Mouse (Mus musculus): Measurements from ENCODE around the gene Kctd17. TPM values are rescaled to one million over a fixed set of nuclear protein-coding genes. Genes with fewer than 3 reads are reported as not detected.
A peak's percentile ranks its signal among the peaks of the same experiment; 100 is the strongest.

Gene Kctd17
- polyA plus RNA-seq, 1 experiment from 2014 or later = 22.0 TPM

DNA sequence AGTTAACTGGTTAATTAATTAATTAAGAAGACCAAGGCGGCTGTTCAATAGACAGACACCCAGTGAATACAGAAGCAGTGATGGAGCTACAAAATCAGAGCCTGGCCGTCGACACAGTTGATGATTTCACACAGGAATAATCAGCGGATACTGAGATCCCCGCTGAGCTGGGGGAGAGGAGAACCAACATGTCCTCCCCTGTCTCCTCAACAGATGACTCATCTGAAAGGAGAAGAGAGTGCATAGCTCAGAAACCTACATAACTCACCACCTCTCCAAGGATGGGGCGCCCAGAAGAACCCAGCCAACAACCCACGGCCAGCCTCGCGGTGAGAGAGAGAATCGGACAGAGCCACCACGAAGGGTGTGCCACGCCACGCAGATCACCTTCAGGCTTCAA is 8.0 kb upstream of the Kctd17 start:
- Histone ChIP-seq H3K27me3 (ENCODE audit: control insufficient read depth, insufficient read depth, low read length) (peaks cover 10% of the 10 kb centered on the region; the same call in 1 of the 2 replicates), H3K4me3 (ENCODE audit: control insufficient read depth in 1 of 2, insufficient read depth in 1 of 2, low read depth in 1 of 2, low read length in 2 of 2) (no peak overlapping the region), H3K9me3 (ENCODE audit: control insufficient read depth, low read length) (no peaks in the 10 kb centered on the region), H3K4me1 (ENCODE audit: control insufficient read depth in 2 of 2, insufficient read depth in 2 of 2, low read length in 2 of 2) (no peaks in the 10 kb centered on the region), H3K9ac (ENCODE audit: low read length) (no peak overlapping the region), H3K27ac (replicated peaks in 1 of 2; ENCODE audit: control insufficient read depth in 1 of 2, insufficient read depth in 1 of 2, low read depth in 2 of 2, low read length in 2 of 2) (no peak overlapping the region), H3K4me2 (ENCODE audit: low read length) (no peak overlapping the region), H3K36me3 (ENCODE audit: control insufficient read depth, insufficient read depth, low read length) (no peaks in the 10 kb centered on the region)
- ATAC-seq (ENCODE audit: insufficient number of reproducible peaks, insufficient read depth, low FRiP score, low read depth) = no peak
- 71% methylated on average over 13 of the region's 13 CpGs for WGBS

DNA sequence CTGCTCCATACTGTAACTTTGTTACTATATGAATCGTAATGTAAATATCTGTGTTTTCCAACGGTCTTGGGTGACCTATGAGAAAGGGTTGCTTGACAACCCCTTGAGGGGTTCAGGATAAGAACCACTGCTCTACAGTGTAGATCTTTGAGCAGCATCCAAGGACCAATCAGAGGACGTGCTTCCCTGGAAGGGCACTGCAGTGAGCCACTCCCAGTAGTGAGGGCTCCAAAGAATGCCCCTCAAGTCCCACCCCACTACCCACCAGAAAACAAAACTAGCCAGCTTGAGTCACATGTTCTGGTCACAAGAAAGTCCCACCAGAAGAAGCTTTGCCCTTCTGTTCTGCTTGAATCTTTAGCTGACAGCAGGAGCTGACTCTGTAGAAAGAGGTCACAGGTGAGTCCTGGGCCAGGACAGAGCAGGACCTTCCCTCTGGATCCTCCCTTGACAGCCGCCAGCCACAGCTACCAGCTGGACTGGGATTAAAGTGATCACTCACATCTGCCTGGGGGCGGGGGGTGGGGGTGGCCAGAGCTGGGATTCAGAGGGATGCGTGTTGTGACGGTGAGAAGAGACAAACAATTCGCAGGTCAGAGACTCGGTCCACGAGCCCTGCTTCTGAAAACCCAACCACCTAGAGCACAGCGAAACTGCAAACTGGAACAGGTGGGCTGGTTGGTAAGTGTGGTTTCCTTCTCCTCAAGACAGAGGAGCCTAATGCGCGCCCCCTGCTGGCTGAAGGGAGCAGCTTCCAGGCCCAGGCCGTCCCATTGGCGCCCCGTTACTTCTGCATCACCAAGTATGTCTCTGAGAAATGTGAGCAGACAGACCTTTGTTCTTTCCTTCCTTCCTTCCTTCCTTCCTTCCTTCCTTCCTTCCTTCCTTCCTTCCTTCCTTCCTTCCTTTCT is 6.1 kb upstream of the Kctd17 start:
- 12% methylated on average over 16 of the region's 16 CpGs for WGBS
- Histone ChIP-seq H3K4me3 (ENCODE audit: control insufficient read depth in 1 of 2, insufficient read depth in 1 of 2, low read depth in 1 of 2, low read length in 2 of 2) (no peak overlapping the region), H3K27me3 (ENCODE audit: control insufficient read depth, insufficient read depth, low read length) (peaks cover 10% of the 10 kb centered on the region; the same call in 1 of the 2 replicates), H3K4me1 (ENCODE audit: control insufficient read depth in 2 of 2, insufficient read depth in 2 of 2, low read length in 2 of 2) (no peaks in the 10 kb centered on the region), H3K27ac (replicated peaks in 1 of 2; ENCODE audit: control insufficient read depth in 1 of 2, insufficient read depth in 1 of 2, low read depth in 2 of 2, low read length in 2 of 2) (no peak overlapping the region), H3K9me3 (ENCODE audit: control insufficient read depth, low read length) (no peaks in the 10 kb centered on the region), H3K9ac (ENCODE audit: low read length) (no peak overlapping the region), H3K4me2 (ENCODE audit: low read length) (no peak overlapping the region), H3K36me3 (ENCODE audit: control insufficient read depth, insufficient read depth, low read length) (no peaks in the 10 kb centered on the region)
- ATAC-seq (ENCODE audit: insufficient number of reproducible peaks, insufficient read depth, low FRiP score, low read depth) = no peak

DNA sequence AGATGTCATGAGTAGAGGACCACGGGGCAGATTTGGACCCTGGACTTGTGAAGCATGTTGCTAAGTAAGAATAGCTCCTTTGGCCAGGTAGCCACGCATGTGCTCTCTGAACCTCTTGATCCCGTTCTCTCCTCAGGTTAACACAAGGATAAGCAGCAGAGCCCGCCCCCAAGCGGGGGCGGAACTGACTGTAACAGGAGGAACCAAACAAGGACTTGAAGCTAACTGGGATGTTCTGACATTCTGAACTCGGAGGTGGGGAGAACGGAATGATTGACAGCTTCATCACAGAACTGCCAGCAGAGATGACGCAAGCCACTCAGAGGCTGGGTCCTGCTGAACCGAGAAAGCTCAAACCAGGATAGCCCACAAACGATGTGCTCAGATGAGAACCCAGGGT is 3.9 kb upstream of the Kctd17 start:
- ATAC-seq (ENCODE audit: insufficient number of reproducible peaks, insufficient read depth, low FRiP score, low read depth) = no peak
- no peaks in the 10 kb centered on the region for H3K36me3 ChIP-seq (ENCODE audit: control insufficient read depth, insufficient read depth, low read length)
- no peak overlapping the region for H3K4me2 ChIP-seq (ENCODE audit: low read length)
- no peak overlapping the region for H3K4me3 ChIP-seq (ENCODE audit: control insufficient read depth in 1 of 2, insufficient read depth in 1 of 2, low read depth in 1 of 2, low read length in 2 of 2)
- peaks cover 13% of the 10 kb centered on the region; the same call in 1 of the 2 replicates for H3K27me3 ChIP-seq (ENCODE audit: control insufficient read depth, insufficient read depth, low read length)
- no peak overlapping the region for H3K27ac ChIP-seq (replicated peaks in 1 of 2; ENCODE audit: control insufficient read depth in 1 of 2, insufficient read depth in 1 of 2, low read depth in 2 of 2, low read length in 2 of 2)
- peaks cover 4 to 6% of the 10 kb centered on the region in 2 experiments for H3K4me1 ChIP-seq (ENCODE audit: control insufficient read depth in 2 of 2, insufficient read depth in 2 of 2, low read length in 2 of 2)
- 12% methylated on average over 11 of the region's 11 CpGs for WGBS
- no peaks in the 10 kb centered on the region for H3K9me3 ChIP-seq (ENCODE audit: control insufficient read depth, low read length)
- H3K9ac ChIP-seq (ENCODE audit: low read length) = no peak overlapping the region; the same call in 1 of the 2 replicates

DNA sequence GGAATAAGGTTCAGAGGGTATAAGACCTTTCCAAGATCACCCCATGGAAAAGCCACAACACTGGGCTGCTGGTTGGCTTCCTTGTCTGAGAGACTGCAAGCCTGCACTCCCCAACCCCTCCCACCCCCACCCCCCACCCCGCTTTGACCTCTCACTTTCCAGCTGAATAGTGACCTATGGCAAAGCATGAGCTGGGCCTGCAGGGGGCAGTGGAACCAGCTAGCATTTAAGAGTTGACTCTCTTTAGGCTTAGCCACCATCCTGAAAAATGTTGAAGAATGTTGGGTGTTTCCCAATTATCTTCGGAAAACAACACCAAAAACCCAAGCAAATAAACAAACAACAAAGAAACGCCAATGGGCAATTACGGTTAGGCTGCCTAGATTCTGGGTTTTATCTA is 3.1 kb upstream of the Kctd17 start:
- H3K4me3 ChIP-seq (ENCODE audit: control insufficient read depth in 1 of 2, insufficient read depth in 1 of 2, low read depth in 1 of 2, low read length in 2 of 2) = no peak overlapping the region
- WGBS = 54% methylated on average over 4 of the region's 4 CpGs
- H3K9me3 ChIP-seq (ENCODE audit: control insufficient read depth, low read length) = no peaks in the 10 kb centered on the region
- H3K9ac ChIP-seq (ENCODE audit: low read length) = no peak overlapping the region
- no peak for ATAC-seq (ENCODE audit: insufficient number of reproducible peaks, insufficient read depth, low FRiP score, low read depth)
- peaks cover 13% of the 10 kb centered on the region; the same call in 1 of the 2 replicates for H3K27me3 ChIP-seq (ENCODE audit: control insufficient read depth, insufficient read depth, low read length)
- no peaks in the 10 kb centered on the region for H3K36me3 ChIP-seq (ENCODE audit: control insufficient read depth, insufficient read depth, low read length)
- H3K4me1 ChIP-seq (ENCODE audit: control insufficient read depth in 2 of 2, insufficient read depth in 2 of 2, low read length in 2 of 2) = peaks cover 6 to 7% of the 10 kb centered on the region in 2 experiments
- H3K27ac ChIP-seq (replicated peaks in 1 of 2; ENCODE audit: control insufficient read depth in 1 of 2, insufficient read depth in 1 of 2, low read depth in 2 of 2, low read length in 2 of 2) = no peak overlapping the region
- no peak overlapping the region for H3K4me2 ChIP-seq (ENCODE audit: low read length)

DNA sequence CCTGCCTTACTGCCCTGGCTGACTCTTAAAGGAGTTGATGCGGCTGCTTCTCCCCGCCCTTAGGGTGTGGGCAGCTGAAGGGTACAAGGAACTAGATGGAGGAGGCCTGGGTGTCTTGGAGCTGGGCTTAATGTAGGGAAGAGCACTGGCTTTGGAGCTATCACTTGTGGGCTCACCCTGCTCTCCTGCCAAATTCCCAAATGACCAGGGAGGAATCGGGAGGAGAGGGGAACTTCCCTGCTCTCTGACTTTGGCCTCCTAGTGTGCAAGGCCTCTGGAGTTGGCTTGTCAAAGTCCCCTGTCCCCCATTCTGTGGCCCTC is 735 bp downstream of the Kctd17 start:
- H3K9ac ChIP-seq (ENCODE audit: low read length) = peak overlapping the region; percentile 74
- H3K9me3 ChIP-seq (ENCODE audit: control insufficient read depth, low read length) = no peaks in the 10 kb centered on the region
- H3K4me1 ChIP-seq (ENCODE audit: control insufficient read depth in 2 of 2, insufficient read depth in 2 of 2, low read length in 2 of 2) = peaks cover 6 to 7% of the 10 kb centered on the region in 2 experiments
- peak overlapping the region; percentile 66 for H3K4me3 ChIP-seq (ENCODE audit: control insufficient read depth in 1 of 2, insufficient read depth in 1 of 2, low read depth in 1 of 2, low read length in 2 of 2)
- peaks cover 3% of the 10 kb centered on the region; the same call in 1 of the 2 replicates for H3K27me3 ChIP-seq (ENCODE audit: control insufficient read depth, insufficient read depth, low read length)
- H3K36me3 ChIP-seq (ENCODE audit: control insufficient read depth, insufficient read depth, low read length) = peaks cover 5% of the 10 kb centered on the region
- ATAC-seq (ENCODE audit: insufficient number of reproducible peaks, insufficient read depth, low FRiP score, low read depth) = no peak
- 26% methylated on average over 3 of the region's 3 CpGs for WGBS
- H3K27ac ChIP-seq (replicated peaks in 1 of 2; ENCODE audit: control insufficient read depth in 1 of 2, insufficient read depth in 1 of 2, low read depth in 2 of 2, low read length in 2 of 2) = peak overlapping the region in 1 of 2 experiments; percentile 66; a peak in 2 of 4 replicates
- peak overlapping the region; percentile 89 for H3K4me2 ChIP-seq (ENCODE audit: low read length)

DNA sequence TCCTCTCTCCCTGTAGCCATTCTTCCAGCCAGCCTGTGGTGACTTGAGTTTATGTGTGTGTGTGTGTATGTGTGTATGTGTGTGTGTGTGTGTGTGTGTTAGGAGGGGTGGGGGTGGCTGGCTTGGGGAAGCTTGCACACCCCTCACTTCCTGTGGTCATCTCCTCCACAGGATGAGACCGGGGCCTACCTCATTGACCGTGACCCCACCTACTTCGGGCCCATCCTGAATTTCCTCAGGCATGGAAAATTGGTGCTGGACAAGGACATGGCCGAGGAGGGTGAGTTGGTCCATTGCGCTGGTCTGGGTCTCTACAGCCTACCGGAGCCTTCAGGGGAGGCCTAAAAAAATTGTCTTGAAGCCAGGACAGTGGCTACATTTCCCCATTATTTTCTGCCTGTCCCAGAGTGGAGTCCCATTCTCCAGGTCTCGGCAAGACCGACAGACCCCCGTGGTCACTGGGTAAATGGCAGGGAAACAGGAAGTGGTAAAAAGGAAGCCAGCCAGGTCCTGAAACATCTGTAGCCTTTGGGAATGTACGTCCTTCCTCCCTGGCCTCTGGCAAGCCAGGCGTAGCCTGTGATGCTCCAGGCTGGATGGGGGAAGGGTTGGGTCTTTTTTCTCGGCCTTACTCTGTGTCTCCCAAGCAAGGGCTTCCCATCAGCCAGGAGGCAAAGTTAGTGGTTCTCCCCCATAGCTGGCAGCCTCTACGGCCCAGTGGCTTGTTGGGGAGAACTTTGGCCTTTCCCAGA is 1.7 kb downstream of the Kctd17 start:
- peak overlapping the region in 1 of 2 experiments; percentile 66; a peak in 1 of 4 replicates for H3K4me3 ChIP-seq (ENCODE audit: control insufficient read depth in 1 of 2, insufficient read depth in 1 of 2, low read depth in 1 of 2, low read length in 2 of 2)
- H3K27ac ChIP-seq (replicated peaks in 1 of 2; ENCODE audit: control insufficient read depth in 1 of 2, insufficient read depth in 1 of 2, low read depth in 2 of 2, low read length in 2 of 2) = peak overlapping the region; percentile 21 to 66; a peak in 3 of 4 replicates
- no peaks in the 10 kb centered on the region for H3K9me3 ChIP-seq (ENCODE audit: control insufficient read depth, low read length)
- no peak for ATAC-seq (ENCODE audit: insufficient number of reproducible peaks, insufficient read depth, low FRiP score, low read depth)
- 72% methylated on average over 13 of the region's 13 CpGs for WGBS
- H3K9ac ChIP-seq (ENCODE audit: low read length) = no peak overlapping the region
- H3K27me3 ChIP-seq (ENCODE audit: control insufficient read depth, insufficient read depth, low read length) = peaks cover 3% of the 10 kb centered on the region; the same call in 1 of the 2 replicates
- H3K4me2 ChIP-seq (ENCODE audit: low read length) = peak overlapping the region; percentile 89
- peaks cover 10% of the 10 kb centered on the region for H3K36me3 ChIP-seq (ENCODE audit: control insufficient read depth, insufficient read depth, low read length)
- H3K4me1 ChIP-seq (ENCODE audit: control insufficient read depth in 2 of 2, insufficient read depth in 2 of 2, low read length in 2 of 2) = peaks cover 6 to 7% of the 10 kb centered on the region in 2 experiments

DNA sequence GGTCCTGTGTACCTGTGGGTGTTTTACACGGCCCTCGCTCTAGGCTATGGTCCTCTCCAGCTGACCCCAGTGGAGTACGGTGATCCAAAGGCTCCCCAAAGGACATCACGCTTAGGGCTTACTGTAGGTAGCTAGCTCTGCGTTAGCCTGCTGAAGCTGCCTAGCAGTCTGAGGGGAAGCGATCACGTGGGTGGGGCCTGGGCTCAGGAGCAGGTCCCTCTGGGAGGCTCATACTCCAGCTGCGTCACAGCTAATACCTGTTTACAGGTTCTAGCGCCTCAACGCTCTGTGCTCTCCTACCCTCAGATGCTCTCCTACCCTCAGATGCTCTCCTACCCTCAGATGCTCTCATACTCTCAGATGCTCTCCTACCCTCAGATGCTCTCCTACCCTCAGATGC is 2.5 kb downstream of the Kctd17 start:
- peaks cover 10% of the 10 kb centered on the region for H3K36me3 ChIP-seq (ENCODE audit: control insufficient read depth, insufficient read depth, low read length)
- H3K4me1 ChIP-seq (ENCODE audit: control insufficient read depth in 2 of 2, insufficient read depth in 2 of 2, low read length in 2 of 2) = peaks cover 6 to 7% of the 10 kb centered on the region in 2 experiments
- no peak for ATAC-seq (ENCODE audit: insufficient number of reproducible peaks, insufficient read depth, low FRiP score, low read depth)
- no peak overlapping the region for H3K9ac ChIP-seq (ENCODE audit: low read length)
- 85% methylated on average over 10 of the region's 10 CpGs for WGBS
- H3K27me3 ChIP-seq (ENCODE audit: control insufficient read depth, insufficient read depth, low read length) = peaks cover 3% of the 10 kb centered on the region; the same call in 1 of the 2 replicates
- no peak overlapping the region for H3K4me2 ChIP-seq (ENCODE audit: low read length)
- H3K27ac ChIP-seq (replicated peaks in 1 of 2; ENCODE audit: control insufficient read depth in 1 of 2, insufficient read depth in 1 of 2, low read depth in 2 of 2, low read length in 2 of 2) = peak overlapping the region in 1 of 2 experiments; percentile 66; a peak in 1 of 4 replicates
- no peak overlapping the region for H3K4me3 ChIP-seq (ENCODE audit: control insufficient read depth in 1 of 2, insufficient read depth in 1 of 2, low read depth in 1 of 2, low read length in 2 of 2)
- no peaks in the 10 kb centered on the region for H3K9me3 ChIP-seq (ENCODE audit: control insufficient read depth, low read length)

All from heart, embryonic 14.5 days (tissue).